In genomic region chr1:36588476-36589450, GRCm38 (mm10) we compare ENCODE assay signal across 9 mouse cellular contexts. TPM values are rescaled to one million over a fixed set of nuclear protein-coding genes. Genes with fewer than 3 reads are reported as not detected.
DNase-seq lines count a peak whose midpoint lies in the region; ATAC-seq and TF ChIP-seq lines count a peak whose summit lies in the region.
"Had no signal": no experiment of that assay in that cellular context is flagged by ENCODE, and none has a peak within 500 bp of the region (broad histone marks: within the 10 kb centered on the region; RNA-seq: fewer than 3 reads in every experiment).

No protein-coding gene starts in this region.

- 40% methylated on average over 13 of the region's 13 CpGs for WGBS in embryonic facial prominence, embryonic 12.5 days
- WGBS in heart, postnatal 0 days, result 62% methylated on average over 13 of the region's 13 CpGs
- WGBS in limb, embryonic 13.5 days, result 27% methylated on average over 13 of the region's 13 CpGs

- no peaks in the 10 kb centered on the region for H3K27me3 ChIP-seq in embryonic facial prominence, embryonic 12.5 days
- H3K27me3 ChIP-seq in heart, postnatal 0 days (ENCODE audit: control insufficient read depth, insufficient read depth, low read length), result no peaks in the 10 kb centered on the region
- no peaks in the 10 kb centered on the region for H3K27me3 ChIP-seq in limb, embryonic 13.5 days

- H3K27ac ChIP-seq in layer of hippocampus, adult 2 months, result peak overlapping the region; percentile 23; the same call in 1 of the 2 replicates
- H3K27ac ChIP-seq in embryonic facial prominence, embryonic 12.5 days, result peak overlapping the region; percentile 85
- H3K27ac ChIP-seq in heart, postnatal 0 days (ENCODE audit: low read depth), result peak overlapping the region; percentile 72
- H3K27ac ChIP-seq in limb, embryonic 13.5 days, result peak overlapping the region; percentile 86

- H3K4me3 ChIP-seq in layer of hippocampus, adult 2 months, result no peak overlapping the region
- H3K4me3 ChIP-seq in embryonic facial prominence, embryonic 12.5 days, result no peak overlapping the region
- H3K4me3 ChIP-seq in heart, postnatal 0 days (ENCODE audit: low read depth, low read length), result no peak overlapping the region
- H3K4me3 ChIP-seq in limb, embryonic 13.5 days, result no peak overlapping the region
- H3K4me3 ChIP-seq: erythroblast, embryonic 14.5 days had no signal

- TF ChIP-seq EP300 in heart, postnatal 0 days (IDR thresholded peaks at IDR 0.05; ENCODE audit: low read depth), result no peak

- no peak for DNase-seq in layer of hippocampus, adult 2 months (ENCODE audit: low spot score in 2 of 2)
- no peak for DNase-seq in layer of hippocampus, adult 18-20 months (ENCODE audit: low spot score in 2 of 2)
- DNase-seq in heart, postnatal 0 days (ENCODE audit: low spot score), result peak; percentile 31
- no peak for DNase-seq in frontal cortex, postnatal 10 days (ENCODE audit: low spot score in 2 of 2)
- no peak for DNase-seq in frontal cortex, adult 2 months (ENCODE audit: extremely low spot score in 1 of 2, low spot score in 1 of 2)
- no peak for DNase-seq in left cerebral cortex, adult 8-10 months (ENCODE audit: low spot score in 2 of 2)

- no peaks in the 10 kb centered on the region for H3K36me3 ChIP-seq in embryonic facial prominence, embryonic 12.5 days
- no peaks in the 10 kb centered on the region for H3K36me3 ChIP-seq in heart, postnatal 0 days (replicated peaks; ENCODE audit: control insufficient read depth, insufficient read depth, low read length)
- H3K36me3 ChIP-seq in limb, embryonic 13.5 days, result no peaks in the 10 kb centered on the region

- peak overlapping the region; percentile 12; the same call in 1 of the 2 replicates for H3K4me2 ChIP-seq in embryonic facial prominence, embryonic 12.5 days (replicated peaks)
- no peak overlapping the region for H3K4me2 ChIP-seq in heart, postnatal 0 days (ENCODE audit: low read depth, low read length)
- H3K4me2 ChIP-seq in limb, embryonic 13.5 days (replicated peaks), result peak overlapping the region; percentile 31

- peak; percentile 80 for ATAC-seq in embryonic facial prominence, embryonic 12.5 days (ENCODE audit: insufficient number of reproducible peaks, insufficient read depth, low FRiP score, low TSS enrichment)
- peak; percentile 76 for ATAC-seq in heart, postnatal 0 days (ENCODE audit: insufficient read depth, low read depth)
- ATAC-seq in limb, embryonic 13.5 days (ENCODE audit: low FRiP score, low read depth), result peak; percentile 92

- no peaks in the 10 kb centered on the region for H3K9me3 ChIP-seq in embryonic facial prominence, embryonic 12.5 days
- no peaks in the 10 kb centered on the region for H3K9me3 ChIP-seq in heart, postnatal 0 days (replicated peaks; ENCODE audit: control insufficient read depth, low read length)
- H3K9me3 ChIP-seq in limb, embryonic 13.5 days, result no peaks in the 10 kb centered on the region

- H3K4me1 ChIP-seq in embryonic facial prominence, embryonic 12.5 days, result peaks cover 55% of the 10 kb centered on the region
- peaks cover 24% of the 10 kb centered on the region for H3K4me1 ChIP-seq in heart, postnatal 0 days (ENCODE audit: control insufficient read depth, insufficient read depth)
- peaks cover 64% of the 10 kb centered on the region for H3K4me1 ChIP-seq in limb, embryonic 13.5 days

- H3K9ac ChIP-seq in embryonic facial prominence, embryonic 12.5 days, result 0 out of 2 replicates have a peak overlapping the region, but pooled peaks have one; percentile 25
- 0 out of 2 replicates have a peak overlapping the region, but pooled peaks have one; percentile 1 for H3K9ac ChIP-seq in heart, postnatal 0 days (replicated peaks; ENCODE audit: low read depth, low read length)
- 0 out of 2 replicates have a peak overlapping the region, but pooled peaks have one; percentile 31 for H3K9ac ChIP-seq in limb, embryonic 13.5 days

- TF ChIP-seq CTCF in layer of hippocampus, adult 2 months (conservative IDR thresholded peaks at IDR 0.05), result no peak
- no peak for TF ChIP-seq CTCF in heart, postnatal 0 days (IDR thresholded peaks at IDR 0.05; ENCODE audit: low read depth)

RNA-seq across cellular contexts. Expression of gene Sema4c, which starts 30.6 kb away (rescaled TPM):
- total RNA-seq in layer of hippocampus, adult 2 months (2021), result 10 to 100 TPM; 13.4 to 13.6 TPM
- total RNA-seq in layer of hippocampus, adult 18-20 months (2021), result 10 to 100 TPM in 1 of 2 experiments, 1 to 10 TPM in 1; 9.7 to 10.6 TPM
- polyA plus RNA-seq in embryonic facial prominence, embryonic 12.5 days (2016; fragmentation: Nextera tagmentation; extraction: Ambion mirVana), result 29.3 and 29.4 TPM in 2 replicates
- 11.9 and 13.2 TPM in 2 replicates for total RNA-seq in heart, postnatal 0 days (2014; rRNA removed; ENCODE audit: low replicate concordance)
- 5.7 and 6.1 TPM in 2 replicates for polyA plus RNA-seq in heart, postnatal 0 days (2015; fragmentation: Nextera tagmentation; extraction: Ambion mirVana)
- polyA plus RNA-seq in limb, embryonic 13.5 days (2015; fragmentation: Nextera tagmentation; extraction: Ambion mirVana), result 21.8 and 22.7 TPM in 2 replicates
- 12.3 and 12.7 TPM in 2 replicates for polyA plus RNA-seq in frontal cortex, adult 2 months (2012; rRNA removed)
- total RNA-seq in left cerebral cortex, adult 8-10 months (2022), result 10 to 100 TPM; 16.1 to 23.4 (median 19.2) TPM

RNA-seq across cellular contexts. Expression of gene Ankrd39, which starts 41.5 kb away (rescaled TPM):
- total RNA-seq in layer of hippocampus, adult 2 months (2021), result 10 to 100 TPM; 13.4 to 13.7 TPM
- total RNA-seq in layer of hippocampus, adult 18-20 months (2021), result 10 to 100 TPM; 11.1 TPM
- 20.4 and 23.9 TPM in 2 replicates for polyA plus RNA-seq in embryonic facial prominence, embryonic 12.5 days (2016; fragmentation: Nextera tagmentation; extraction: Ambion mirVana)
- 32.7 and 34.9 TPM in 2 replicates for total RNA-seq in heart, postnatal 0 days (2014; rRNA removed; ENCODE audit: low replicate concordance)
- polyA plus RNA-seq in heart, postnatal 0 days (2015; fragmentation: Nextera tagmentation; extraction: Ambion mirVana), result 26.6 and 29.0 TPM in 2 replicates
- 27.7 and 28.0 TPM in 2 replicates for polyA plus RNA-seq in limb, embryonic 13.5 days (2015; fragmentation: Nextera tagmentation; extraction: Ambion mirVana)
- 16.2 and 17.7 TPM in 2 replicates for polyA plus RNA-seq in frontal cortex, adult 2 months (2012; rRNA removed)
- 10 to 100 TPM; 13.1 to 17.0 (median 14.9) TPM for total RNA-seq in left cerebral cortex, adult 8-10 months (2022)

RNA-seq across cellular contexts. Expression of gene Gm42417, which starts 49.5 kb away (rescaled TPM):
- not detected for total RNA-seq in layer of hippocampus, adult 2 months (2021)
- total RNA-seq in layer of hippocampus, adult 18-20 months (2021), result not detected
- polyA plus RNA-seq in embryonic facial prominence, embryonic 12.5 days (2016; fragmentation: Nextera tagmentation; extraction: Ambion mirVana), result 0.49 TPM in 1 of 2 replicates, not detected in the other
- not detected in 2 replicates for total RNA-seq in heart, postnatal 0 days (2014; rRNA removed; ENCODE audit: low replicate concordance)
- polyA plus RNA-seq in heart, postnatal 0 days (2015; fragmentation: Nextera tagmentation; extraction: Ambion mirVana), result 1.2 TPM in 1 of 2 replicates, not detected in the other
- 0.33 and 0.92 TPM in 2 replicates for polyA plus RNA-seq in limb, embryonic 13.5 days (2015; fragmentation: Nextera tagmentation; extraction: Ambion mirVana)
- polyA plus RNA-seq in frontal cortex, adult 2 months (2012; rRNA removed), result 0.04 TPM in 1 of 2 replicates, not detected in the other
- total RNA-seq in left cerebral cortex, adult 8-10 months (2022), result not detected
- polyA plus RNA-seq: erythroblast, embryonic 14.5 days had no signal

RNA-seq across cellular contexts. Expression of gene Ankrd23, which starts 52.1 kb away (rescaled TPM):
- total RNA-seq in layer of hippocampus, adult 2 months (2021), result 10 to 100 TPM in 1 of 2 experiments, 1 to 10 TPM in 1; 6.8 to 10.3 TPM
- 1 to 10 TPM; 5.1 to 6.8 TPM for total RNA-seq in layer of hippocampus, adult 18-20 months (2021)
- 19.2 and 24.0 TPM in 2 replicates for polyA plus RNA-seq in embryonic facial prominence, embryonic 12.5 days (2016; fragmentation: Nextera tagmentation; extraction: Ambion mirVana)
- total RNA-seq in heart, postnatal 0 days (2014; rRNA removed; ENCODE audit: low replicate concordance), result 62.2 and 93.8 TPM in 2 replicates
- 26.7 and 34.2 TPM in 2 replicates for polyA plus RNA-seq in heart, postnatal 0 days (2015; fragmentation: Nextera tagmentation; extraction: Ambion mirVana)
- 20.1 and 20.8 TPM in 2 replicates for polyA plus RNA-seq in limb, embryonic 13.5 days (2015; fragmentation: Nextera tagmentation; extraction: Ambion mirVana)
- 9.5 and 11.5 TPM in 2 replicates for polyA plus RNA-seq in frontal cortex, adult 2 months (2012; rRNA removed)
- 1 to 10 TPM; 3.9 to 6.0 (median 5.0) TPM for total RNA-seq in left cerebral cortex, adult 8-10 months (2022)

Comparison
In these comparisons a context has a peak if more than half of its experiments do, and no peak if none do; other contexts are left out.
1. H3K27ac ChIP-seq: peak in every context shown above with its lines; median percentile 86 in limb, embryonic 13.5 days; 85 in embryonic facial prominence, embryonic 12.5 days; 72 in heart, postnatal 0 days; 23 in layer of hippocampus, adult 2 months.